Mouse (Mus musculus) induced T-regulatory cell, adult 2 months (primary cell): ENCODE measurements at regions not wholly inside any gene's neighbourhood (a gene's known extent, or its start where the extent isn't known, plus 50 kb on each side); places are given as distances from the start of the nearest gene placed in this dataset.

Experiments
- DNase-seq: peaks from one replicate; pipeline ENCODE4 v3.0.0-alpha.2; 2012; ENCODE audit warnings: low read depth

GRCm38 (mm10) chr12:79879918-79880273 is 232.9 kb downstream of the Zfp36l1 start:
- DNase-seq = no peak

GRCm38 (mm10) chr12:79879093-79879917 is 233.5 kb downstream of the Zfp36l1 start:
- no peak for DNase-seq

GRCm38 (mm10) chr12:79878766-79879092 is 234.1 kb downstream of the Zfp36l1 start:
- DNase-seq = no peak

GRCm38 (mm10) chr12:79878163-79878562 is 234.7 kb downstream of the Zfp36l1 start:
- no peak for DNase-seq

- DNase-seq = no peak
Observed at GRCm38 (mm10) chr12:79874333-79874732, 238.5 kb downstream of the Zfp36l1 start.

GRCm38 (mm10) chr12:79865179-79865552 is 247.6 kb downstream of the Zfp36l1 start:
- no peak for DNase-seq

- no peak for DNase-seq
Observed at GRCm38 (mm10) chr12:79864346-79865178, 248.3 kb downstream of the Zfp36l1 start.
